Mouse (Mus musculus): ENCODE data around the gene BC025920. TPM values are rescaled to one million over a fixed set of nuclear protein-coding genes. Genes with fewer than 3 reads are reported as not detected.

Gene BC025920
- polyA plus RNA-seq, 1 experiment: 3.7 TPM

DNA sequence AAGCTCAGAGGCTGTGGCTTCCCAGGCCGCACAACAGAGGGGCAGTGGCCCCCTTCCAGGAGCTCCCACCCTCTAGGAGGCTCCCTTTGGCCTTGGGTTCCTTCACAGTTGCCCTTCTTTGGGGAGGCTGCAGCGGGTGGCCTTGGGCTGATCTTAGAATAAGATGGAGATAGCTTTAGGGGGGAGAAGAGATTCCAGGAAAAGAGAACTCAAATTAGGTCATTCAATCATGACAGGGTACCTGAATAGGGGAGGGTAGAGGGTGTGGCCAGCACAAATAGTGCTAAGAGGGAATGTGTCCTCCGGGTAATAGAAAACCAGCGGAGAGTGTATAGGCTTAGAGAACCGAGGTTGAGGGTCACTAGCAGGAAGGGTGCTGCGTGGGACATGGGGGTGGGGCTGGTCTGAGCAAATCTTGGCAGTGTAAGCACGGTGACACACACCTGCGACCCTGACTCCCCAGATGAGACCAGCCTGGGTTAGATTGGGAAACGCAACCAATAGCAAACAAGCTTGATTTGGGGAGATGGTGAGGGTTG, 33.9 kb upstream of the BC025920 start:
- Histone ChIP-seq H3K27ac (ENCODE audit: insufficient read depth, low read length) (no peak overlapping the region), H3K4me3 (ENCODE audit: insufficient read depth, low read length) (no peak overlapping the region), H3K4me1 (ENCODE audit: control insufficient read depth, insufficient read depth, low read length) (0 out of 2 replicates have a peak, but pooled peaks cover 2% of the 10 kb centered on the region)
- no peak for TF ChIP-seq POLR2A (IDR thresholded peaks at IDR 0.05; ENCODE audit: extremely low read depth, insufficient read depth, low read length)

DNA sequence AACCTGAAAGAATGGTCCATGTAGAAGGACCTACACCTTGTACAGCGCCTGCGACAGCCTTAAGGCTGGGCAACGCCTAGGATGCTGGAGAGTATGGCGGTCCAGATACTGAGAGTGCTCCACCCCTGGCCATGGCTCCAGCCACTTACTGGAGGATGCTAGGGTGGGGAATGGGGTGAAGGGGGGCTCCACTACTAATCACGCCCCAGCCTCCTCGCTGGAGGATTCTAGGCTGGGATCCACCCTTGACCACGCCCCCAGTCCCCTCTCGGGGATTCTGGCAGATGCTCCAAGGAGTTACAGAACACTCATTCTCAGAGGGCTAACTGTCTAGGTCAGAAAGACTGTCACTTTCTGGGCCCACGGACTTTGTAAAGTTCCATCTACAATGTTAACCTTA, 33.1 kb upstream of the BC025920 start:
- Histone ChIP-seq H3K27ac (ENCODE audit: insufficient read depth, low read length) (no peak overlapping the region), H3K4me3 (ENCODE audit: insufficient read depth, low read length) (no peak overlapping the region), H3K4me1 (ENCODE audit: control insufficient read depth, insufficient read depth, low read length) (0 out of 2 replicates have a peak, but pooled peaks cover 2% of the 10 kb centered on the region)
- TF ChIP-seq CTCF (IDR thresholded peaks at IDR 0.05; ENCODE audit: extremely low read depth, insufficient read depth, low read length) (no peak), POLR2A (IDR thresholded peaks at IDR 0.05; ENCODE audit: extremely low read depth, insufficient read depth, low read length) (no peak)

DNA sequence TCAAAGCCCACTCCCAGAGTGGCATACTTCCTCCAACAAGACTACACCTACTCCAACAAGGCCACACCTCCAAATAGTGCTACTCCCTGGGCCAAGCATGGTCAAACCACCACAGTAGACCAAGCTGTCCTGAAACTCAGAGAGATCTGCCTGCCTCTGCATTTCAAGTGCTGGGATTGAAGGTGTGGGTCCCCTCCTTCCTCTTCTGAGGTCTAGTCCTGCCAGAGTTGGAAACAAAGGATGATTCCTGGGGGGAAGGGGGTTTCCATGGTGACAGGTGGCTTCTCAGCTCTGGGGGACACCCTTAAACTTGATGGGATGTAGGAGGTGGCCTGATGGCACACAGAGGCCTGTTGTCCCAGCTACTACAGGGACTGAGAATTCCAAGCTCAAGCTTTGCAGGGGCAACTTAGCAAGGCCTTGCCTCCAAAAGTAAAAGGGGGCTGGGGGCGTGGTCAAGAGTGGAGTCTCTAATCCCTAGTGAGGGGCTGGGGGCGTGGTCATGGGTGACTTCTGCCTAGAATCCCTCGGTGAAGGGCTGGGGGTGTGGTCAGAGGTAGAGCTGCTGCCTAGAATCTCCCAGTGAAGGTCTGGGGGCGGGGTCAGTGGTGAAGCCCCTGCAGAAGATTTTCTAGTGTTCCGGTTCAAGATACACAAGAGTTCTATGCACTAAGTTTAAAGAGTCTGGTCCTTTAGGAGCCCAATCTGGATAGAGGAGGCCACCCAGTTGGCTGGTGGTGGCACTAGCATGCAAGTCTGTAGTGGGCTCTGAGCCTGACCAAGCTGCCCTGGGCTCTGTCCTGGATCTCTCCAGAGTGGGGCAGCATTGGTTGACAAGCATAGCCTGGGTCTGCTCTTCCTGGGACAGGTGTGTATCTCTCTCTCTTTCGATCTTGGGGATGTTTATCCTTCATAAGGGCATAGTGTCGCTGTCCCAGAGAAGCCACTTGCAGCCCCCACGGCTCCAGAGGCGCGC, 31.7 kb upstream of the BC025920 start, which contains the start of gene Tle2:
Tle2 (plus strand) TSS at position 481 of the 976 bp plus-strand sequence.
- H3K4me3 ChIP-seq (ENCODE audit: insufficient read depth, low read length): peak within 1 kb of the TSS; percentile 75
- 0 out of 2 replicates have a peak, but pooled peaks cover 2% of the 10 kb centered on the region for H3K4me1 ChIP-seq (ENCODE audit: control insufficient read depth, insufficient read depth, low read length)
- TF ChIP-seq POLR2A (IDR thresholded peaks at IDR 0.05; ENCODE audit: extremely low read depth, insufficient read depth, low read length): no peak
- TF ChIP-seq CTCF (IDR thresholded peaks at IDR 0.05; ENCODE audit: extremely low read depth, insufficient read depth, low read length): no peak
- H3K27ac ChIP-seq (ENCODE audit: insufficient read depth, low read length): no peak within 1 kb of the TSS

DNA sequence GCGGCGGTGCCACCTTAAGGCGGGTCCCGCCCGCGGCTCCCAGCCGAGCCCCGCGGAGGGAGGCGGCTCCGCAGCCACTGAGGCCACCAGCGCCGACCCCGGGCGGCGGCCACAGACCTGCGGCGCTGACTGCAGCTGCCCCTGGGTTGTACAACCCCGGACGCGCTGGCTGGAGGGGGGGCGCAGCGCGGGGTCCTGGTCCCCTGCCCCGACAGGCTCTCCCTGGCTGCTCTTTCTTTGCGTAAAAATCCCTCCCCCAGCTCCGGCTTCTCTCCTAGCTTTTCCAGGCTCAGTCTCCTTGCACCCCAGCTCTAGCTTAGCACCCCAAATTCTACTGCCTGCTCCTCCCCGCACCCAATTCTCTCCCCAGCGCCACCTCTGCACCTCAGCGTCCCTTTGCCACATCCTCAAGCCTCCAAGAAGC, 30.9 kb upstream of the BC025920 start:
- Histone ChIP-seq H3K27ac (ENCODE audit: insufficient read depth, low read length) (no peak overlapping the region), H3K4me1 (ENCODE audit: control insufficient read depth, insufficient read depth, low read length) (0 out of 2 replicates have a peak, but pooled peaks cover 2% of the 10 kb centered on the region), H3K4me3 (ENCODE audit: insufficient read depth, low read length) (peak overlapping the region; percentile 75)
- TF ChIP-seq CTCF (IDR thresholded peaks at IDR 0.05; ENCODE audit: extremely low read depth, insufficient read depth, low read length) (no peak), POLR2A (IDR thresholded peaks at IDR 0.05; ENCODE audit: extremely low read depth, insufficient read depth, low read length) (no peak)

DNA sequence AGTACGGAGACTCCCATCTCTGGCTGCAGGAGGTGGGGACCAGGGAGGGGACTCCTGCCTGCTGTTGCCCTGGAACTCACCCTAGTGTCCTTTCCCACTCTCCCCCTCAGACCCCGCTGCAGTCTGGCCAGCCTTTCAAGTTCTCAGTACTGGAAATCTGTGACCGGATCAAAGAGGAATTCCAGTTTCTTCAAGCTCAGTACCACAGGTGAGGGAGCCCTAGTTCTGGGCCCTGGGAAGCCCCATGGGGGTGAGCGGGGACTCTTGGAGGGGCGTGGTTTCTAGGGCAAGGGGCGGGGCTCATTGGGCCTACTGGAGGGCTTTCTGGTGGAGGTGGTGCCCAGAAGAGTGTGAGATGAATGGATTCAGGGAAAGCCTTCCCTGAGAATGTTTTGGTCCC, 30.4 kb upstream of the BC025920 start:
- Histone ChIP-seq H3K4me1 (ENCODE audit: control insufficient read depth, insufficient read depth, low read length) (0 out of 2 replicates have a peak, but pooled peaks cover 2% of the 10 kb centered on the region), H3K4me3 (ENCODE audit: insufficient read depth, low read length) (peak overlapping the region; percentile 75), H3K27ac (ENCODE audit: insufficient read depth, low read length) (no peak overlapping the region)
- no peak for TF ChIP-seq CTCF (IDR thresholded peaks at IDR 0.05; ENCODE audit: extremely low read depth, insufficient read depth, low read length)
- no peak for TF ChIP-seq POLR2A (IDR thresholded peaks at IDR 0.05; ENCODE audit: extremely low read depth, insufficient read depth, low read length)

DNA sequence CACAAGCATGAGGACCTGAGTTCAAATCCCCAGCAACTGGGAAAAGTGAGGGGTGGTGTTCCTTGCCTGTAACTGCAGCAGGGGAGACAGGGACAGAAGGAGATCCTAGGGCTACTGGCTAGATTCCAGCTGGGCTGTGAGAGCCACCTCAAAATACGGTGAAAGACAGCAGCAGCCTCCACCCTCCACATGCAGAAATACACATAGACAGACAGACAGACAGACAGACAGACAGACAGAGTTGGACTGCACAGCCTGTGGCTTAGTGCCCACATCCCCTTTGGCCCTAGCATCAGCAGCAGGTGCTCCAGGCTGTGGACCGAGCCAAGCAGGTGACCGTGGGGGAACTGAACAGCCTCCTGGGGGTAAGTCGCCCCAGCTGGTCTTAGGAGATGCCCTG, 26.1 kb upstream of the BC025920 start:
- H3K4me1 ChIP-seq (ENCODE audit: control insufficient read depth, insufficient read depth, low read length): no peaks in the 10 kb centered on the region
- no peak overlapping the region for H3K27ac ChIP-seq (ENCODE audit: insufficient read depth, low read length)
- TF ChIP-seq POLR2A (IDR thresholded peaks at IDR 0.05; ENCODE audit: extremely low read depth, insufficient read depth, low read length): no peak
- TF ChIP-seq CTCF (IDR thresholded peaks at IDR 0.05; ENCODE audit: extremely low read depth, insufficient read depth, low read length): no peak
- no peak overlapping the region for H3K4me3 ChIP-seq (ENCODE audit: insufficient read depth, low read length)

DNA sequence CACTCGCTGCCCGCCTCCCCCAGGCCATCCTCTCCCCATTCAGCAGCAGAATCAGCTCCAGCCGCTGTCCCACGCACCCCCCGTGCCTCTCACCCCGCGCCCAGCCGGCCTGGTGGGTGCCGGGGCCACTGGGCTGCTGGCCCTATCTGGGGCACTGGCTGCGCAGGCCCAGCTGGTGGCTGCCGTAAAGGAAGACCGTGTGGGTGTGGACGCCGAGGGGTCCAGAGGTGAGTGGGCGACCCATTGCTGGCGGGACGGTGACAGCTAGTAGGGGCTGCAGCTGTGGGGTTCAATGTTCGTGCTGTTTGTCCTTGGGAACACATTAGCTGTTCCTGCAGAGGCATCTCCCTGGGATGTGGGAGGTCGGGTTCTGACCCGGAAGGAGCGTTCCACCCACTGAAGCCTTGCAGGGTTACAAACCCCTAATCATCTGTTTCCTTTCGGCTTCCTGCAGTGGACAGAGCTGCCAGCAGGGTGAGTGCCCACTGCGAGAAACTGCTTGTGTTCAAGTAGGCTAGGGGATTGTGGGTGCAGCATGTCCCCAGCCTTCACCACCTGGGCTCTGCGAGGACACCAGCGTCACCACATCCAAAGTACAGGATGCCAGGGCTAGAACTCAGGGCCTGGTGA, 25.5 kb upstream of the BC025920 start:
- Histone ChIP-seq H3K4me1 (ENCODE audit: control insufficient read depth, insufficient read depth, low read length) (no peaks in the 10 kb centered on the region), H3K27ac (ENCODE audit: insufficient read depth, low read length) (no peak overlapping the region), H3K4me3 (ENCODE audit: insufficient read depth, low read length) (no peak overlapping the region)
- no peak for TF ChIP-seq POLR2A (IDR thresholded peaks at IDR 0.05; ENCODE audit: extremely low read depth, insufficient read depth, low read length)
- 0 out of 2 replicates have a peak, but pooled peaks have one; percentile 15 for TF ChIP-seq CTCF (IDR thresholded peaks at IDR 0.05; ENCODE audit: extremely low read depth, insufficient read depth, low read length)

DNA sequence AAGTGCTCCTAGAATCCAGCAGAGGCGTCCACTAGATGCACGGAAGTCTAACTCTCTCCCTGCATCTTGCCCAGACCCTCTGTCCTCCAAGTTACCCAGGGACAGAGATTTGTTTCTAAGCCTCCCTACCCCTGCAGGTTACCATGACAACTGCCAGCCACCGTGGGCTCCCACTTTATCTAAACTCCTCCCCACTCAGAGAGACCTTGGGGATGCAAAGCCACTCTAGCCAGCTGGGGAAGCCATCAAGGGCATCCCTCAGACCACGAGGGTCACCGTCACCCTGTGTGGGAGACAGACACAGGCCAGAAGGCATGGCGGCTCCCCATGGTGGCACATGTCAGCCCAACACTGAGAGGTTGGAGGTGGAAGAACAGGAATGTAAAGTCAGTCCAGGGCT, 22.7 kb upstream of the BC025920 start:
- no peak for TF ChIP-seq CTCF (IDR thresholded peaks at IDR 0.05; ENCODE audit: extremely low read depth, insufficient read depth, low read length)
- no peak for TF ChIP-seq POLR2A (IDR thresholded peaks at IDR 0.05; ENCODE audit: extremely low read depth, insufficient read depth, low read length)
- Histone ChIP-seq H3K4me1 (ENCODE audit: control insufficient read depth, insufficient read depth, low read length) (no peaks in the 10 kb centered on the region), H3K27ac (ENCODE audit: insufficient read depth, low read length) (no peak overlapping the region), H3K4me3 (ENCODE audit: insufficient read depth, low read length) (no peak overlapping the region)

DNA sequence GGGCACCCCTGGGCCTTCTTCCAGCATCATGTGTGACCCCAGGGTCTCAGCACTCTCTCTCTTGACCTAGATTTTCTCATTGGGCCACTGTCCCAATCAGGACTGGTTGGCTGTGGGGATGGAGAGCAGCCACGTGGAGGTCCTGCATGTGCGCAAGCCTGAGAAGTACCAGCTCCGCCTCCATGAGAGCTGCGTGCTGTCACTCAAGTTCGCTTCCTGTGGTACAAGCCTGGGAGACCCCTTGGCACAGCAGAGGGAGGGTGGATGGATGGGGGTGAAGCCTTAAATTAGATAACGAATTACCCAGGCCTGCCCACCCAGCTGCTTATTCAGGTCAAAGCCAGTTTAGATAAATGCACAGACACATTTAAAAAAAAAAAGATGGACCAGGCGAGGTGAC, 17.3 kb upstream of the BC025920 start:
- no peak overlapping the region for H3K4me3 ChIP-seq (ENCODE audit: insufficient read depth, low read length)
- no peaks in the 10 kb centered on the region for H3K4me1 ChIP-seq (ENCODE audit: control insufficient read depth, insufficient read depth, low read length)
- H3K27ac ChIP-seq (ENCODE audit: insufficient read depth, low read length): no peak overlapping the region
- TF ChIP-seq CTCF (IDR thresholded peaks at IDR 0.05; ENCODE audit: extremely low read depth, insufficient read depth, low read length) (no peak), POLR2A (IDR thresholded peaks at IDR 0.05; ENCODE audit: extremely low read depth, insufficient read depth, low read length) (no peak)

Data from cortical plate, adult 2 months (tissue).